Mouse (Mus musculus) heart, embryonic 13.5 days (tissue): ENCODE measurements at regions not wholly inside any gene's neighbourhood (a gene's known extent, or its start where the extent isn't known, plus 50 kb on each side); places are given as distances from the start of the nearest gene placed in this dataset.

Experiments
- ATAC-seq: fragments of 200-750 bp; cut with Nextera tagmentation; 2 replicates; pipeline ENCODE4 v1.8.0; 2017; ENCODE audit warnings: moderate TSS enrichment; ENCODE audit not compliant: insufficient number of reproducible peaks, low FRiP score, low TSS enrichment; ENCODE audit errors: extremely low read depth
- H3K27ac ChIP-seq: fragments of 300-500 bp; sonication (generic); replicated peaks from 2 replicates; pipeline ENCODE4 v1.5.1; 2015; ENCODE audit warnings: moderate library complexity, mild to moderate bottlenecking, inconsistent platforms
- H3K27me3 ChIP-seq: fragments of 300-500 bp; sonication (generic); replicated peaks from 2 replicates; pipeline ENCODE4 v1.6.1; 2015; ENCODE audit warnings: mild to moderate bottlenecking, inconsistent platforms
- H3K36me3 ChIP-seq: fragments of 300-500 bp; sonication (generic); 2 replicates; pipeline ENCODE4 v1.6.1; 2015; ENCODE audit warnings: mild to moderate bottlenecking, inconsistent platforms
- H3K4me1 ChIP-seq: fragments of 300-500 bp; sonication (generic); 2 replicates; pipeline ENCODE4 v1.6.1; 2015; ENCODE audit warnings: inconsistent platforms
- H3K4me2 ChIP-seq: fragments of 300-500 bp; sonication (generic); 2 replicates; pipeline ENCODE4 v1.6.1; 2015; ENCODE audit warnings: inconsistent platforms, mild to moderate bottlenecking, moderate library complexity
- H3K4me3 ChIP-seq: fragments of 300-500 bp; sonication (generic); 2 replicates; pipeline ENCODE4 v1.5.1; 2015; ENCODE audit warnings: moderate library complexity, mild to moderate bottlenecking, inconsistent platforms
- H3K9ac ChIP-seq: fragments of 300-500 bp; sonication (generic); 2 replicates; pipeline ENCODE4 v1.6.1; 2015; ENCODE audit warnings: inconsistent platforms, mild to moderate bottlenecking, moderate library complexity
- H3K9me3 ChIP-seq: fragments of 300-500 bp; sonication (generic); 2 replicates; pipeline ENCODE4 v1.6.1; 2016; ENCODE audit warnings: inconsistent platforms
- WGBS: fragments of 180-500 bp; shearing (Covaris S2); methylation state at CpG from one replicate; pipeline ENCODE4 v1.1.7; 2015; ENCODE audit warnings: mixed read lengths; 5-methylcytosine and 5-hydroxymethylcytosine counted together

GRCm38 (mm10) chr12:9897980-9898379 is 328.1 kb downstream of the Osr1 start:
- Histone ChIP-seq H3K27ac (no peak overlapping the region), H3K4me3 (no peak overlapping the region), H3K4me2 (no peak overlapping the region), H3K9ac (no peak overlapping the region), H3K36me3 (no peaks in the 10 kb centered on the region), H3K9me3 (no peaks in the 10 kb centered on the region), H3K27me3 (no peaks in the 10 kb centered on the region), H3K4me1 (peaks cover 9% of the 10 kb centered on the region)
- ATAC-seq = no peak
- 29% methylated on average over 6 of the region's 6 CpGs for WGBS

DNA sequence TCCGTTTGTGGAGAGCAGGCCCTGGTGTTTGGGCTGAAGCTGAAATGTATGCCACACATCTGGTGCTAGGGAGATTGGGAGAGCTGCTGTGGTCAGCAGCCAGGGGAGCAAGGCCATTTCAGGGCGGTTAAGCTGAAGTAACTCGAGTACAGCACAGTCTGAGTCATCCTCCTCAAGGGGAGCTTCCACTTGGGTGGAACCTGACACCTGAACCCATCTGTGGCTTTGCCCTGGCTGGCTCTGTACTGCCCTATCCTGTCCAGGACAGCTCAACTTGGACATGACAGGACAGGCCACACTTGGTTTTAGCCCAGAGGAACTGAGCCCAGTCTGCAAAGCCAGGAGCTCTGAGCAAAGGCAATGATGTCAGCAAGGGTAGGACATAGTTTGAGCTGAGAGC is 328.5 kb downstream of the Osr1 start:
- H3K4me2 ChIP-seq = no peak overlapping the region
- ATAC-seq = no peak
- H3K36me3 ChIP-seq = no peaks in the 10 kb centered on the region
- H3K9me3 ChIP-seq = no peaks in the 10 kb centered on the region
- H3K27ac ChIP-seq = no peak overlapping the region
- H3K4me1 ChIP-seq = peaks cover 9% of the 10 kb centered on the region
- H3K27me3 ChIP-seq = no peaks in the 10 kb centered on the region
- 20% methylated on average over 3 of the region's 3 CpGs for WGBS
- H3K4me3 ChIP-seq = no peak overlapping the region
- no peak overlapping the region for H3K9ac ChIP-seq

DNA sequence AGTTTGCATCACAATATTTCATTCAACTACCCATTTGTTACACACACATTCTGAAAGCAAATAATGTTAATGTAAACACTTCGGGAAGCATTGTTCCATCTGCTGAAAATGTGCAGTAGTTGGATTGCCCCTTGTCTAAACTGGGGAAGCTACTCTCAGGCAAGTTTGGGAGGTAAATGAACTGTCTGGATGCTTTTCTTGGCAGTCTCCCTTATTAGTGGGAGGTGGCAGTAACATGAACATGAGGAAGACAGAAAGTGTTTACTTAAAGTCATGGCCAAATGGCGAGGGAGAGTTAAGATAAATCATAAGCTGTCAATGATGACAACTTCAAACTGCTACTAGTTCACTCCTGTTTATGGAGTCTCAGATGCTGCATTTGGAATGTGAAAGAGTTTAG is 332.0 kb downstream of the Osr1 start:
- Histone ChIP-seq H3K4me3 (no peak overlapping the region), H3K9ac (no peak overlapping the region), H3K9me3 (no peaks in the 10 kb centered on the region), H3K27ac (no peak overlapping the region), H3K4me2 (no peak overlapping the region), H3K36me3 (no peaks in the 10 kb centered on the region), H3K27me3 (no peaks in the 10 kb centered on the region), H3K4me1 (peaks cover 9% of the 10 kb centered on the region)
- ATAC-seq = no peak
- 57% methylated on average over 2 of the region's 2 CpGs for WGBS

DNA sequence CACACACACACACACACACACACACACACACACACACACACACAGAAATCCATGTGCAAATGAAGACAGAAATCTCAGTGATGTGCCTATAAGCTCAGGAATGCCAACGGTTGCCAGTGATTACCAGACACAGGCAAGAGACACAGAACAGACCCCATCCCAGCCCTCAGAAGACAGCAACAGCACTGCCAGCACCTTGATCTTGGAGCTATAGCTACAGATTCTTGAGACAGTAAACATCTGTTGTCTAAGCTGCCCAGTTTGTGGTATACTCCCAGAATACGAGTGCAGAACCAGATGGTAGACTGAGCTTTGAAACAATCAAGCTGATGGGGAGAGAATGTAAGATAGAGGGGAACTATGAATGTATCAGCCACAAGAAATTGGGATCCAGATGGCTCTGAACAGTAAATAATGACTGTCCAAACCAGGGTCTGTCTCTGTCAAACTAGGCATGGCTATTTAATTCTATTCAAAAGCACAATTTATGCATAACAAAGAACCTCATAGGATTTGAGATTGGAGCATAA is 333.9 kb downstream of the Osr1 start:
- Histone ChIP-seq H3K4me3 (no peak overlapping the region), H3K27me3 (no peaks in the 10 kb centered on the region), H3K9me3 (no peaks in the 10 kb centered on the region), H3K4me1 (no peaks in the 10 kb centered on the region), H3K27ac (no peak overlapping the region), H3K4me2 (no peak overlapping the region), H3K36me3 (no peaks in the 10 kb centered on the region), H3K9ac (no peak overlapping the region)
- no peak for ATAC-seq
- 53% methylated on average over 2 of the region's 2 CpGs for WGBS

DNA sequence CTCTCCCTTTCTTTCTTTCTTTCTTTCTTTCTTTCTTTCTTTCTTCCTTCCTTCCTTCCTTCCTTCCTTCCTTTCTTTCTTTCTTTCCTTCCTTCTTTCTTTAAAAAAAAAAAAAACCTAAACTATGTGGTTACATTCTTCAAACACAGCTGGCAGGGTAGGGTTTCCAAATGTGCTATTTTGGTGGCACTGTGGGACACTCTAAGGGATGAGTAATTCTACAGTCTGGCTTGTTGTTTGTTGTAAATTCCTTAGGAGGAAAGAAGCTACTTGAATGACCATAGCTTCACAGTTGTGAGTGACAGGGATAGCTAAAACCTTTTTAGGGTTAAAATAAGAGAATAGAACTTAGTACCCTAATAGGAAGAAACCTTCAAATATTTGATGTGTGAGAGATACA is 342.4 kb downstream of the Osr1 start:
- no peak overlapping the region for H3K9ac ChIP-seq
- ATAC-seq = no peak
- H3K36me3 ChIP-seq = no peaks in the 10 kb centered on the region
- no peaks in the 10 kb centered on the region for H3K4me1 ChIP-seq
- H3K4me3 ChIP-seq = no peak overlapping the region
- H3K27ac ChIP-seq = no peak overlapping the region
- H3K4me2 ChIP-seq = no peak overlapping the region
- no peaks in the 10 kb centered on the region for H3K9me3 ChIP-seq
- no peaks in the 10 kb centered on the region for H3K27me3 ChIP-seq

GRCm38 (mm10) chr12:9915726-9916140 is 345.8 kb downstream of the Osr1 start:
- WGBS = 59% methylated on average over 7 of the region's 7 CpGs
- Histone ChIP-seq H3K36me3 (no peaks in the 10 kb centered on the region), H3K9ac (no peak overlapping the region), H3K9me3 (no peaks in the 10 kb centered on the region), H3K27ac (no peak overlapping the region), H3K4me2 (no peak overlapping the region), H3K4me3 (no peak overlapping the region), H3K4me1 (no peaks in the 10 kb centered on the region), H3K27me3 (no peaks in the 10 kb centered on the region)
- ATAC-seq = no peak

DNA sequence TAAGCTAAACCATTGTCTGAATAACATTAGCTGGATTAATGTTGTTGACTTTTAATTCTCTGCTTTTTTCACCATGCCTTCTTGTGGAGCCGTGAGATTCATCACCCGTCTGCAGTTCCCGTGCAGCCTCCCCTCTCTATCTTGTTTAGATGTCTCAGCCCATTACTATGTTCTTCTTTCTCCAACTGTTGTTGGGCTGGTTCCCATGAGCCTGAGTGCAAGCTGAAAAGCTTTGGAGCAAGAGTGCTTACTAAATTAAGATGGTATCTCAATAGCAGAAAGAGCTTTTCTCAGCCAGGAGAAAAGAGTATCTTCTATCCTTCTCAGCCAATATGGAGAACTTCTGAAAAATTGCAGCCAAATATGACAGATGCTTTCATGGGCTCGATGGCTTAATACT is 348.1 kb downstream of the Osr1 start:
- no peak for ATAC-seq
- WGBS = 70% methylated on average over 4 of the region's 4 CpGs

GRCm38 (mm10) chr12:9919007-9919406 is 349.1 kb downstream of the Osr1 start:
- Histone ChIP-seq H3K4me1 (no peaks in the 10 kb centered on the region), H3K9ac (no peak overlapping the region), H3K4me3 (no peak overlapping the region), H3K36me3 (no peaks in the 10 kb centered on the region), H3K9me3 (no peaks in the 10 kb centered on the region), H3K27ac (no peak overlapping the region), H3K4me2 (no peak overlapping the region), H3K27me3 (no peaks in the 10 kb centered on the region)
- ATAC-seq = no peak; the same call in 1 of the 2 replicates
- 58% methylated on average over 3 of the region's 3 CpGs for WGBS

More for the DNA sequence above, 348.1 kb downstream of the Osr1 start:
- no peaks in the 10 kb centered on the region for H3K36me3 ChIP-seq
- no peak overlapping the region for H3K4me2 ChIP-seq
- no peak overlapping the region for H3K9ac ChIP-seq
- no peaks in the 10 kb centered on the region for H3K27me3 ChIP-seq
- H3K4me3 ChIP-seq = no peak overlapping the region
- no peaks in the 10 kb centered on the region for H3K9me3 ChIP-seq
- no peaks in the 10 kb centered on the region for H3K4me1 ChIP-seq
- no peak overlapping the region for H3K27ac ChIP-seq

DNA sequence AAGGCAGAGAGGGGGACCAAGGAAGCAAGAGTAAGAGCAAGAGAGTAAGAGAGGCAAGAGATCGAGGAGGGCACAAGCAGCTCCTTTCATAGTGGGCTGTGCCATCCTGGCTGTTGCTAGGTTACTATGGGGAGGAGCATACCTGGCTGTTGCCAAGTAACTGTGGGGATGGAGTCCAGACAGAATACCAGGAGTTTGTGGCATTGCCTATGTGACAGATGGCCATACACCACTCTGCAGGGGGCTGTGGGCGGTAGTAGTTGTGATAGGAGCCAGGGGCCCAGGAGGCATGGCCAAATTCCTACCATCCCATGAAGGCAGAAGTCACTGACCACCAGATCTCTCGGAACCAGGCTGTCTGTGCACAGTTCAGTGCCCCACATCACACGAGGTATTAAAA is 349.5 kb downstream of the Osr1 start:
- Histone ChIP-seq H3K9me3 (no peaks in the 10 kb centered on the region), H3K27ac (no peak overlapping the region), H3K27me3 (no peaks in the 10 kb centered on the region), H3K4me2 (no peak overlapping the region), H3K4me1 (peaks cover 2% of the 10 kb centered on the region; the same call in 1 of the 2 replicates), H3K9ac (no peak overlapping the region), H3K36me3 (no peaks in the 10 kb centered on the region), H3K4me3 (no peak overlapping the region)
- 66% methylated on average over 4 of the region's 4 CpGs for WGBS
- no peak for ATAC-seq

DNA sequence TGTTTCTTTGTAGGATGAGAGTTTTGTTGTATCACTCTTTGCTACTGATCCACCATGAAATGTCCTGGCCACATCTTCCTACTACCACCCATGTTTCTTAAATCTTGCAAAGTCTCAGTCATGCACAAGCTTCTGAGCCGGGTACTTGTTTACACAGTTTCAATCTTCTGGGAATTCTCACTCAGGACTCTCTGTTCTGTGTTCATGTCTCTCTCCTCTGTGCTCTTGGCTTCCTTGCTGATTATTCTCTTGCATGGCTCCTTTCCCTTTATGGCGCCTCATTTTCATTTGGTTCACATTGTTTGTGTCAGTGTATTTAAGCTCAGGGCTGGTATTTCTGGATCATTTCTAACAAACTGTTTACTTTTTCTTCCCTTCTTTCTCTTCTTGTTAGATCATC is 350.5 kb downstream of the Osr1 start:
- no peak for ATAC-seq
- H3K9ac ChIP-seq = no peak overlapping the region
- no peak overlapping the region for H3K27ac ChIP-seq
- no peak overlapping the region for H3K4me3 ChIP-seq
- H3K4me1 ChIP-seq = peaks cover 7% of the 10 kb centered on the region
- H3K4me2 ChIP-seq = no peak overlapping the region
- WGBS = 81% methylated on average over 2 of the region's 2 CpGs
- no peaks in the 10 kb centered on the region for H3K9me3 ChIP-seq
- no peaks in the 10 kb centered on the region for H3K36me3 ChIP-seq
- H3K27me3 ChIP-seq = no peaks in the 10 kb centered on the region

- Histone ChIP-seq H3K27ac (no peak overlapping the region), H3K9me3 (no peaks in the 10 kb centered on the region), H3K9ac (no peak overlapping the region), H3K4me3 (no peak overlapping the region), H3K4me1 (peaks cover 7% of the 10 kb centered on the region), H3K36me3 (no peaks in the 10 kb centered on the region), H3K27me3 (no peaks in the 10 kb centered on the region), H3K4me2 (no peak overlapping the region)
- ATAC-seq = no peak
- 82% methylated on average over 2 of the region's 2 CpGs for WGBS
Observed at GRCm38 (mm10) chr12:9921591-9922198, 351.8 kb downstream of the Osr1 start.

- Histone ChIP-seq H3K4me1 (peaks cover 7% of the 10 kb centered on the region), H3K27me3 (no peaks in the 10 kb centered on the region), H3K4me2 (no peak overlapping the region), H3K4me3 (no peak overlapping the region), H3K27ac (no peak overlapping the region; the same call in 1 of the 2 replicates), H3K36me3 (no peaks in the 10 kb centered on the region), H3K9me3 (no peaks in the 10 kb centered on the region), H3K9ac (no peak overlapping the region)
- 45% methylated on average over 3 of the region's 3 CpGs for WGBS
- no peak for ATAC-seq
Observed at GRCm38 (mm10) chr12:9924561-9924960, 354.6 kb downstream of the Osr1 start.
